Mouse (Mus musculus): ENCODE results near the gene Sprr2i. TPM values are rescaled to one million over a fixed set of nuclear protein-coding genes. Genes with fewer than 3 reads are reported as not detected.

The Sprr2i gene
- polyA plus RNA-seq, 2 experiments: not detected

DNA sequence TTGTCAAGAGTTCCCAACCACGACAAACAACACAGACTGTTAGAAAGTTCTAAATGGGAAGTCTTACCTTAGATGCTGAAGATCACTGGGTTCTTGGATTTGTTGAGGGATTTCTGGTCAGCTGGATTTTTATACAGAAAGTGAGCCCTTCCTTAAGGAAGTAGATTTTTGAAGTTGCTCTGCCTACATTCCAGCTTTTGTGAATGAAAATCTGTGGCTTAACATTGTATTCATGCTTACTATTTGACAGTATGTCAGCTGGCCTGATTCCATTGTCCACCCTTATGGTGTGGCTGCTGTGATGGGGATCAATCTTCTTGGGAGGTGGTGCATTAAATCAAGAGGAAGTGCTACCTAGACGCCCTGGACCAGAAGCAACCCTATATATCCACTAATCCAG, 50.8 kb downstream of the Sprr2i start, which contains the start of gene Sprr3:
Sprr3 (minus strand) TSS at position 101 of the 400 bp plus-strand sequence.
- TF ChIP-seq POLR2A (IDR thresholded peaks at IDR 0.05; ENCODE audit: borderline replicate concordance, extremely low read depth, insufficient read depth, insufficient read length): no peak
- ATAC-seq (ENCODE audit: low FRiP score, low read depth) (no peak), DNase-seq (ENCODE audit: low spot score) (no peak)
- Histone ChIP-seq H3K4me2 (replicated peaks; ENCODE audit: low read depth, low read length, severe bottlenecking) (no peak within 1 kb of the TSS), H3K9me3 (ENCODE audit: control insufficient read depth, low read length) (no peaks in the 10 kb centered on the region), H3K4me1 (ENCODE audit: control insufficient read depth, insufficient read depth, low read length) (no peaks in the 10 kb centered on the region), H3K36me3 (ENCODE audit: control insufficient read depth, insufficient read depth, low read length) (no peaks in the 10 kb centered on the region), H3K9ac (ENCODE audit: low read depth, low read length, severe bottlenecking) (no peak within 1 kb of the TSS), H3K4me3 (replicated peaks; ENCODE audit: low read length) (no peak within 1 kb of the TSS), H3K27me3 (ENCODE audit: control insufficient read depth, insufficient read depth, low read length) (no peaks in the 10 kb centered on the region), H3K27ac (replicated peaks; ENCODE audit: low read depth, low read length) (no peak within 1 kb of the TSS)
- WGBS: 61% methylated on average over 2 of the region's 2 CpGs

Other genes with a start within 250 kb of the Sprr2i start
- 0.19 and 0.29 TPM in 2 replicates for gene Sprr2a1, start 192.2 kb upstream of the Sprr2i start, polyA plus RNA-seq (2012; rRNA removed)
- gene Sprr2a1, start 192.2 kb upstream of the Sprr2i start, polyA plus RNA-seq (2014; fragmentation: Nextera tagmentation; extraction: Ambion mirVana): 0.26 and 0.45 TPM in 2 replicates
- gene Sprr2a2, start 192.1 kb upstream of the Sprr2i start, polyA plus RNA-seq (2012; rRNA removed): 10.2 and 21.5 TPM in 2 replicates
- gene Sprr2a2, start 192.1 kb upstream of the Sprr2i start, polyA plus RNA-seq (2014; fragmentation: Nextera tagmentation; extraction: Ambion mirVana): 9.4 and 9.7 TPM in 2 replicates
- gene Sprr2a3, start 122.6 kb upstream of the Sprr2i start, polyA plus RNA-seq (2012; rRNA removed): 0.63 TPM in 2 replicates
- gene Sprr2a3, start 122.6 kb upstream of the Sprr2i start, polyA plus RNA-seq (2014; fragmentation: Nextera tagmentation; extraction: Ambion mirVana): 0.44 and 0.52 TPM in 2 replicates
- not detected in 2 replicates for gene Sprr2b, start 91.4 kb upstream of the Sprr2i start, polyA plus RNA-seq (2012; rRNA removed)
- not detected in 2 replicates for gene Sprr2b, start 91.4 kb upstream of the Sprr2i start, polyA plus RNA-seq (2014; fragmentation: Nextera tagmentation; extraction: Ambion mirVana)
- gene Sprr2d, start 68.9 kb upstream of the Sprr2i start, polyA plus RNA-seq (2012; rRNA removed): not detected in 2 replicates
- not detected in 2 replicates for gene Sprr2d, start 68.9 kb upstream of the Sprr2i start, polyA plus RNA-seq (2014; fragmentation: Nextera tagmentation; extraction: Ambion mirVana)
- not detected in 2 replicates for gene Sprr2e, start 55.8 kb upstream of the Sprr2i start, polyA plus RNA-seq (2012; rRNA removed)
- not detected in 2 replicates for gene Sprr2e, start 55.8 kb upstream of the Sprr2i start, polyA plus RNA-seq (2014; fragmentation: Nextera tagmentation; extraction: Ambion mirVana)
- 0.27 and 0.43 TPM in 2 replicates for gene Sprr2f, start 42.8 kb upstream of the Sprr2i start, polyA plus RNA-seq (2012; rRNA removed)
- gene Sprr2f, start 42.8 kb upstream of the Sprr2i start, polyA plus RNA-seq (2014; fragmentation: Nextera tagmentation; extraction: Ambion mirVana): not detected in 2 replicates
- gene Sprr2h, start 22.3 kb upstream of the Sprr2i start, polyA plus RNA-seq (2012; rRNA removed): 0.09 TPM in 1 of 2 replicates, not detected in the other
- 0.28 TPM in 1 of 2 replicates, not detected in the other for gene Sprr2h, start 22.3 kb upstream of the Sprr2i start, polyA plus RNA-seq (2014; fragmentation: Nextera tagmentation; extraction: Ambion mirVana)
- gene Sprr2j-ps, start 10.1 kb downstream of the Sprr2i start, polyA plus RNA-seq (2012; rRNA removed): not detected in 2 replicates
- 0.39 TPM in 1 of 2 replicates, not detected in the other for gene Sprr2j-ps, start 10.1 kb downstream of the Sprr2i start, polyA plus RNA-seq (2014; fragmentation: Nextera tagmentation; extraction: Ambion mirVana)
- 6.2 and 7.4 TPM in 2 replicates for gene Gm9774, start 21.4 kb downstream of the Sprr2i start, polyA plus RNA-seq (2012; rRNA removed)
- gene Gm9774, start 21.4 kb downstream of the Sprr2i start, polyA plus RNA-seq (2014; fragmentation: Nextera tagmentation; extraction: Ambion mirVana): 5.1 and 5.9 TPM in 2 replicates
- gene Sprr2k, start 24.6 kb downstream of the Sprr2i start, polyA plus RNA-seq (2012; rRNA removed): not detected in 2 replicates
- gene Sprr2k, start 24.6 kb downstream of the Sprr2i start, polyA plus RNA-seq (2014; fragmentation: Nextera tagmentation; extraction: Ambion mirVana): not detected in 2 replicates
- 6.1 and 6.3 TPM in 2 replicates for gene Sprr1b, start 30.8 kb downstream of the Sprr2i start, polyA plus RNA-seq (2012; rRNA removed)
- gene Sprr1b, start 30.8 kb downstream of the Sprr2i start, polyA plus RNA-seq (2014; fragmentation: Nextera tagmentation; extraction: Ambion mirVana): 8.4 and 15.7 TPM in 2 replicates
- gene Sprr3, start 50.7 kb downstream of the Sprr2i start, polyA plus RNA-seq (2012; rRNA removed): not detected in 2 replicates
- 0.25 TPM in 1 of 2 replicates, not detected in the other for gene Sprr3, start 50.7 kb downstream of the Sprr2i start, polyA plus RNA-seq (2014; fragmentation: Nextera tagmentation; extraction: Ambion mirVana)
- gene Sprr1a, start 77.9 kb downstream of the Sprr2i start, polyA plus RNA-seq (2012; rRNA removed): 6.4 and 6.5 TPM in 2 replicates
- gene Sprr1a, start 77.9 kb downstream of the Sprr2i start, polyA plus RNA-seq (2014; fragmentation: Nextera tagmentation; extraction: Ambion mirVana): 12.7 and 21.2 TPM in 2 replicates
- gene Sprr4, start 92.5 kb downstream of the Sprr2i start, polyA plus RNA-seq (2012; rRNA removed): not detected in 2 replicates
- gene Sprr4, start 92.5 kb downstream of the Sprr2i start, polyA plus RNA-seq (2014; fragmentation: Nextera tagmentation; extraction: Ambion mirVana): not detected in 2 replicates
- gene 2310046K23Rik, start 126.5 kb downstream of the Sprr2i start, polyA plus RNA-seq (2012; rRNA removed): not detected in 2 replicates
- gene 2310046K23Rik, start 126.5 kb downstream of the Sprr2i start, polyA plus RNA-seq (2014; fragmentation: Nextera tagmentation; extraction: Ambion mirVana): not detected in 2 replicates
- gene Ivl, start 165.7 kb downstream of the Sprr2i start, polyA plus RNA-seq (2012; rRNA removed): 0.12 and 0.14 TPM in 2 replicates
- 0.14 and 0.72 TPM in 2 replicates for gene Ivl, start 165.7 kb downstream of the Sprr2i start, polyA plus RNA-seq (2014; fragmentation: Nextera tagmentation; extraction: Ambion mirVana)
- not detected in 2 replicates for gene Smcp, start 181.0 kb downstream of the Sprr2i start, polyA plus RNA-seq (2012; rRNA removed)
- gene Smcp, start 181.0 kb downstream of the Sprr2i start, polyA plus RNA-seq (2014; fragmentation: Nextera tagmentation; extraction: Ambion mirVana): not detected in 2 replicates
- gene 2210017I01Rik, start 199.5 kb downstream of the Sprr2i start, polyA plus RNA-seq (2012; rRNA removed): not detected in 2 replicates
- gene 2210017I01Rik, start 199.5 kb downstream of the Sprr2i start, polyA plus RNA-seq (2014; fragmentation: Nextera tagmentation; extraction: Ambion mirVana): not detected in 2 replicates
- gene Lce6a, start 213.7 kb downstream of the Sprr2i start, polyA plus RNA-seq (2012; rRNA removed): not detected in 2 replicates
- gene Lce6a, start 213.7 kb downstream of the Sprr2i start, polyA plus RNA-seq (2014; fragmentation: Nextera tagmentation; extraction: Ambion mirVana): 0.59 TPM in 1 of 2 replicates, not detected in the other
- not detected in 2 replicates for gene Lce1a1, start 240.3 kb downstream of the Sprr2i start, polyA plus RNA-seq (2012; rRNA removed)
- gene Lce1a1, start 240.3 kb downstream of the Sprr2i start, polyA plus RNA-seq (2014; fragmentation: Nextera tagmentation; extraction: Ambion mirVana): not detected in 2 replicates
- gene Lce1b, start 248.9 kb downstream of the Sprr2i start, polyA plus RNA-seq (2012; rRNA removed): not detected in 2 replicates
- gene Lce1b, start 248.9 kb downstream of the Sprr2i start, polyA plus RNA-seq (2014; fragmentation: Nextera tagmentation; extraction: Ambion mirVana): not detected in 2 replicates